Mouse (Mus musculus) midbrain, postnatal 0 days (tissue): Measurements from ENCODE around the gene Sox8. TPM values are rescaled to one million over a fixed set of nuclear protein-coding genes. Genes with fewer than 3 reads are reported as not detected.
A peak's percentile ranks its signal among the peaks of the same experiment; 100 is the strongest.

Experiments
- ATAC-seq: fragments of 200-750 bp; cut with Nextera tagmentation; 2 replicates; pipeline ENCODE4 v1.8.0; 2017; ENCODE audit warnings: moderate number of reproducible peaks, mild to moderate bottlenecking, moderate TSS enrichment, moderate library complexity; ENCODE audit not compliant: low FRiP score
- DNase-seq: peaks from one replicate; pipeline ENCODE4 v3.0.0-alpha.2; 2015; ENCODE audit warnings: low spot score
- H3K27ac ChIP-seq: fragments of 300-500 bp; sonication (generic); 2 replicates; pipeline ENCODE4 v1.5.1; 2014; ENCODE audit warnings: low read depth, mild to moderate bottlenecking, low read length, mixed read lengths
- H3K27me3 ChIP-seq: fragments of 300-500 bp; sonication (generic); 2 replicates; pipeline ENCODE4 v1.6.1; 2014; ENCODE audit warnings: low read length, control low read depth, mixed read lengths; ENCODE audit not compliant: insufficient read depth
- H3K36me3 ChIP-seq: fragments of 300-500 bp; sonication (generic); 2 replicates; pipeline ENCODE4 v1.6.1; 2014; ENCODE audit warnings: low read length, control low read depth, mixed read lengths; ENCODE audit not compliant: insufficient read depth
- H3K4me1 ChIP-seq: fragments of 300-500 bp; sonication (generic); 2 replicates; pipeline ENCODE4 v1.6.1; 2014; ENCODE audit warnings: mild to moderate bottlenecking, control low read depth, antibody characterized with exemption, low read length, mixed read lengths; ENCODE audit not compliant: insufficient read depth
- H3K4me2 ChIP-seq: fragments of 300-500 bp; sonication (generic); 2 replicates; pipeline ENCODE4 v1.6.1; 2014; ENCODE audit warnings: low read depth, mild to moderate bottlenecking, low read length, mixed read lengths; ENCODE audit not compliant: poor library complexity, severe bottlenecking
- H3K4me3 ChIP-seq: fragments of 300-500 bp; sonication (generic); 2 replicates; pipeline ENCODE4 v1.5.1; 2014; ENCODE audit warnings: low read depth, mild to moderate bottlenecking, low read length, moderate library complexity
- H3K9ac ChIP-seq: fragments of 300-500 bp; sonication (generic); replicated peaks from 2 replicates; pipeline ENCODE4 v1.6.1; 2014; ENCODE audit warnings: mild to moderate bottlenecking, low read length, moderate library complexity, mixed read lengths; ENCODE audit not compliant: poor library complexity, severe bottlenecking
- H3K9me3 ChIP-seq: fragments of 300-500 bp; sonication (generic); 2 replicates; pipeline ENCODE4 v1.6.1; 2016; ENCODE audit warnings: low read length, control low read depth
- CTCF ChIP-seq: IDR thresholded peaks from 2 replicates; pipeline ENCODE4 v1.5.1; 2016; ENCODE audit warnings: antibody characterized with exemption, mild to moderate bottlenecking
- whole genome bisulfite sequencing: fragments of 180-500 bp; shearing (Covaris S2); extraction: QIAGEN DNeasy Blood & Tissue Kit; methylation state at CpG from one replicate; pipeline ENCODE4 v1.1.7; 2014; 5-methylcytosine and 5-hydroxymethylcytosine counted together
- polyA plus RNA-seq: library from polyadenylated mRNA; unstranded; fragments of >200 nt; fragmentation: Nextera tagmentation; extraction: Ambion mirVana; gene quantifications from 2 replicates; pipeline ENCODE4 v1.2.1, GENCODE M21; 2015
- total RNA-seq: library from RNA; depleted of rRNA; stranded (reverse); fragments of >200 nt; gene quantifications from 2 replicates; pipeline ENCODE4 v1.2.3, GENCODE M21; 2014

Sox8 gene
- total and polyA plus RNA-seq, 2 experiments from 2014 or later: 16.3 to 31.0 TPM

DNA sequence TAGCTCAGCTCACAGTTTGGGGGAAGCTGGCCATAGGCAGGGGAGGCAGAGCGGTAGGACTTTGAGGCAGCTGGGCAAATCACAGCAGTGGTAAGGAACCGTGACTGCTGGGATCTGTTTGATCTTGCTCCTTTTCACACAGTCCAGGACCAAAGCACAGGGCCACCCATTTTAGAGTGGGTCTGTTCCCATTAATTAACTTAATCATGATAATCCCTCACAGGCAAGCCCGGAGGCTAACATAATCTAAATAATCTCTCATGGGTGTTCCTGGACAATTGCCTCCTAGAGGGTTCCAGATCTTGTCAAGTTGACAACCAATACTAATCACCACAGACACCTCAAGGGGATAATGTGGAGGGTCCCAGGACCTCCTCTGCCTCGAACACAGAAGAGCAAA, 10.9 kb downstream of the Sox8 start:
- H3K27ac ChIP-seq: no peak overlapping the region
- no peak overlapping the region for H3K9ac ChIP-seq
- H3K9me3 ChIP-seq: no peaks in the 10 kb centered on the region
- WGBS: 17% methylated on average over 4 of the region's 4 CpGs
- ATAC-seq: no peak
- TF ChIP-seq CTCF: no peak
- no peak for DNase-seq
- no peaks in the 10 kb centered on the region for H3K27me3 ChIP-seq
- no peak overlapping the region for H3K4me3 ChIP-seq
- H3K4me2 ChIP-seq: no peak overlapping the region
- peaks cover 15% of the 10 kb centered on the region for H3K4me1 ChIP-seq
- H3K36me3 ChIP-seq: no peaks in the 10 kb centered on the region

DNA sequence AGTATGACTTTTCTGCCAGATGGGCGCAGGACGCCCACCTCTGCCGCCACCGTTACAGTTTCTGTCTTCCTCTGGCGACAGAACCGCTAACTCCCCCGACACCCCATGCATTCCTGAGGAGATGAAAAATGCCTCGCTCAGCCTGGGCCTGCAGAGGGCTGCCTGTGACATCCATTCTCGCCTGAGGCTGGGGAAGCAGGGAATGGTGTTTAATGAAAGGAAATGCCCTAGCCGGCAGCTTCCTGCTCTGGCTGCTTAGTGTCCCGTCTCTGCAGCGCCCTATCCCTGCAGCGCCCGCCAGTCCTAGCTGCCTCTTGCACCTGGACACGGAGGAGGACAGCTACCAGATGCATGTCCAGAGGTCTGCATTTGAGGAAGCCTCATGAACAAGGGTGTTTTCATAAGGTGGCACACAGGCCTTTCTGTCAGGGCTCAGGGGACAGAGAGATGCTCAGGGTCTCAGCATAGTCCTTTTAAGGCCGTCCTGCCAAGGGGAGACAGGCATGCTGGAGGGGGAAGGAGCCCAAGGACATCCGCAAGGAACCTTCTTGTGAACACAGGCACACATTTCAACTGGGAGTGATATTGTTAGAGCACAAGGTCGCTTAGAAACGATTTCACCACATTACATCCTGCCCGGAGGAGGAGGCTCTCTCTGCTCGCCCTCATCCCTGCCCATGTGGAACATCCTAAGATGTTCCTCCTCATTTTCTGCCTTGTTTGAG, 13.7 kb downstream of the Sox8 start:
- Histone ChIP-seq H3K27ac (peak overlapping the region; percentile 52), H3K36me3 (no peaks in the 10 kb centered on the region), H3K4me2 (peak overlapping the region; percentile 47), H3K9me3 (no peaks in the 10 kb centered on the region), H3K27me3 (no peaks in the 10 kb centered on the region), H3K9ac (peak overlapping the region; percentile 39; the same call in 1 of the 2 replicates), H3K4me1 (peaks cover 15% of the 10 kb centered on the region), H3K4me3 (peak overlapping the region; percentile 17; the same call in 1 of the 2 replicates)
- 10% methylated on average over 21 of the region's 21 CpGs for WGBS
- DNase-seq (peak; percentile 55), ATAC-seq (peak; percentile 40)
- peak; percentile 51 for TF ChIP-seq CTCF

DNA sequence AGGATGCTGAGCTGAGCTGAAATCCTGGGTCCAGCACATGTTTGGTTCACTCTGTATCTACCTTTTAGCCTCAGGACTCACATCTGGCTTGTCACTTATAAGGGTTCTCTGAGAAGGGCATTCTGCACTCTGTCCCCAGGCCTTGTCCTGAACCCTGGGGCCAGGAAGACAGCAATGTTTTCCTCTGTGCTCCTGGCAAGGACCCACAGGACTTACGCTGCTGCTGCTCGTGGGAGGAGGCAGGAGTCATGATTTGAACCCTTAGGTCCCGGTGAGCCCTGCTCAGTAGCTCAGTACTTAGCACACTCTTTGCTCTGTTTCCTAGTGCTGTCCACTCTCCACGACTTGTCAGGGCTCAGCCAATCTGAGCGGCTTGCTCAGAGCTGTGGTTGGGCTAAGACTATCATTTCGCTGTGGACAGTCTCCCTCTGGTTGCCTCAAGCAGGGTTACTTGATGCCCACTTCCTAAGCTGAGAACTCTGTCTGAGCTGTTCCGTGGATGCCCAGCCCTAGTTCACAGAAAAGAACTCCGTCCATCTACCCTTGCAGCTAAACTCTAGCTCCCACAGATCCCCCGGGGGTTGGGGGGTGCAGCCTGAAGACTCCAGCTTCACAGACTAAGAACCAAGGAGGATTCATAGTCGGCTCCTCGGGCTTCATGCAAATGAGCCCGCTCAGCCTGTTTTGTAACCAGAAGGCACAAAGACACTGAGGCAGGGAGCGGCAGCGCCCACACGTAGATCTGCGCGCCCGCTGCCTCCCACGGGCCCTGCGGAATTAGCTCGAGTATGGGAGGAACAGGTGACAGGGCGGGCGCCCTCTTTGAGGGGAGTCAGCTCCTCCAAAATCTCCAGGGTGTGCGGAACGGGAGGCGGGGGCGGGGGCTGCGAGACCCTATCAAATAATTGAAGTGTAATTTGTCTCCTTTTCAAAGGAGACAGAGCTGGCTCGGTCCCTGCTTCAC, 14.5 kb downstream of the Sox8 start:
- H3K9me3 ChIP-seq: no peaks in the 10 kb centered on the region
- DNase-seq: peak; percentile 52
- peak overlapping the region; percentile 17; the same call in 1 of the 2 replicates for H3K4me3 ChIP-seq
- H3K27me3 ChIP-seq: no peaks in the 10 kb centered on the region
- peak overlapping the region; percentile 39 for H3K9ac ChIP-seq
- no peak for TF ChIP-seq CTCF
- peak overlapping the region; percentile 52 for H3K27ac ChIP-seq
- H3K4me2 ChIP-seq: peak overlapping the region; percentile 47
- 7% methylated on average over 29 of the region's 29 CpGs for WGBS
- peak; percentile 47; the same call in 1 of the 2 replicates for ATAC-seq
- H3K36me3 ChIP-seq: no peaks in the 10 kb centered on the region
- peaks cover 15% of the 10 kb centered on the region for H3K4me1 ChIP-seq

DNA sequence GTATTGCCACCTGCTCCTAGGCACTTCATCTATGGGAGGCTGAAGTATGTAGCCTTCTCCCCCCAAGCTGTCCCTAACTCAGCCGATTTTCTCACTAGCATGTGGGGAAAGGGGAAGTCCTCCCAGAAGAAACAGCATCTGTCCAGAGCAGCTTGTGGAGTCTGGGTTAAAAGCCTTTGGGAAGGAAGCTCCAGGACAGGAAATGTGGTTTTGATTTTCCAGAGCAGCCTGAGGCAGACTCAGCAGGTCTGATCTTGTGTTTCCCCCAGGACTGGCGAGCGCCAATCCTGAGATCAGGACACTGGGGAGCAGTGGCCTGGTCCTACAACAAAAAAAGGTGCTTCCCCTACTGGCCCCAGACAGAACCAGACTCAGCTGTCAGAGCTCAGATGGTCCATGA, 15.3 kb downstream of the Sox8 start:
- Histone ChIP-seq H3K9ac (no peak overlapping the region), H3K4me3 (no peak overlapping the region), H3K4me2 (no peak overlapping the region), H3K27me3 (no peaks in the 10 kb centered on the region), H3K36me3 (no peaks in the 10 kb centered on the region), H3K4me1 (peaks cover 15% of the 10 kb centered on the region), H3K27ac (peak overlapping the region; percentile 28; the same call in 1 of the 2 replicates), H3K9me3 (no peaks in the 10 kb centered on the region)
- ATAC-seq (no peak), DNase-seq (no peak)
- no peak for TF ChIP-seq CTCF
- 68% methylated on average over 3 of the region's 3 CpGs for WGBS

DNA sequence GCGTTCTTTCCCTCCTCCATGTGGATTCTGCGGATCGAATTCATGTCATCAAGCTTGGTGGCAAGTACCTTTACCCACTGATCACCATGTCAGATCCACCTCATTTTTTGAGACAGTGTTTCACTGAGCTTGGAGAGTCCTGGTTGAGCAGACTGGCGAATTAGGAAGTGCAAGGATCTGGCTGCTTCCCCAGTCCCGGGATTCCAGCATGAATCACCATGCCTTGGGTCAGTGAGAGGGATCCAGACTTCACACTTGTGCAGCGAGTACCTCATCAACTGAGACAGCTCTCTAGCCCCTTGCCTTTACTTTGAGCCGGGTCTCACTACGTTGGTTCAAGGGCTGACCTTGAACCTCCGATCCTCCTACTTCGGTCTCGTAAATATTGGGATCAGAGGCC, 19.2 kb downstream of the Sox8 start:
- DNase-seq: no peak

More for the DNA sequence above, 19.2 kb downstream of the Sox8 start:
- Histone ChIP-seq H3K4me3 (no peak overlapping the region), H3K4me2 (no peak overlapping the region), H3K36me3 (no peaks in the 10 kb centered on the region), H3K4me1 (peaks cover 7% of the 10 kb centered on the region; the same call in 1 of the 2 replicates), H3K9me3 (no peaks in the 10 kb centered on the region), H3K9ac (no peak overlapping the region), H3K27ac (no peak overlapping the region), H3K27me3 (no peaks in the 10 kb centered on the region)
- 92% methylated on average over 11 of the region's 11 CpGs for WGBS
- no peak for TF ChIP-seq CTCF
- no peak for ATAC-seq
